Mouse (Mus musculus) fibroblast of lung, adult 2 months (primary cell): ENCODE data around the gene Oard1.

Experiments used
- DNase-seq: peaks from one replicate; pipeline ENCODE4 v3.0.0-alpha.2; 2011; ENCODE audit warnings: low read depth

Oard1 gene

DNA sequence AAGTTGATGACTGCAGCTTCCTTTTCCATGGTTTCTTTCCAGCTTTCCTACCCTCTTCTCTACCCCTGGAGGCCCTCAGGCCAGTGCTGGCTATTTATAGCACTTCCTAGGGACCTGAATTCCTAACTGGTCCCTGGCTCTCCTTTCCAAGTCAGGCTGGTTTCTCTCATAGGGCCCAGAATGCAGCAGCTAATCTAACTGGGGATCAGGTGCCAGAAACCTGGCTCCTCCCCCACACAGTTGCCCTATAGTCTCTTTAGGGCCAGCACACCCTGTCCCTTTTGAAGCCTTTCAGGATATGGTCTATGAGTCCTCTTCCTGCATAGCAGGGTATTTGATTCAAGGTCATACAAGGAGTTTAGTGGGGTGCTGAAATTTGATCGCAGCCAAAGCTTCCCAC, 26.7 kb downstream of the Oard1 start:
- DNase-seq: peak; percentile 11

DNA sequence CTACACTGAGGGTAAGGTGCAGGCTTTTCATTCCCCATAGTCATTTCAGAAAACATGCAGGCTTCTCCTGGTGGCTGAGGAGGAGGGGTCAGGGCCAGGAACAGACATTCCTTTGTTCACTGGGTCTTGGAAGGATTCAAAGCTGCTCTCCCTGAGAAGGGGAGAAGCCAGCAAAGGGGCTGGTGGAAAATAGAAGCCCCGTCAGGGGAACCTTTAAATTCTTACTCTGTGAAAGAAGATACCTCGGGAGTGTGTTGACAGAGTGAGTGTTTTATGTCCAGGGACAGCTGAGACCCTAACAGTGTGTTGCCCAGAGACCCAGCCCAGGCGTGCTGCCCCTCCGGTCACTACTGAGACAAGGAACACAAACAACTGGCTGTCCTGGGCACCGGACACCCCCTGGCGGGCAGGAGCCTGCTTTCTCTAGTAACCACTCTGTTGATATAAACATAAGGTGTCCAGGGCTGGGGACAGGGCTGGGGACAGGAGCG, 27.7 kb downstream of the Oard1 start:
- DNase-seq: peak; percentile 35

DNA sequence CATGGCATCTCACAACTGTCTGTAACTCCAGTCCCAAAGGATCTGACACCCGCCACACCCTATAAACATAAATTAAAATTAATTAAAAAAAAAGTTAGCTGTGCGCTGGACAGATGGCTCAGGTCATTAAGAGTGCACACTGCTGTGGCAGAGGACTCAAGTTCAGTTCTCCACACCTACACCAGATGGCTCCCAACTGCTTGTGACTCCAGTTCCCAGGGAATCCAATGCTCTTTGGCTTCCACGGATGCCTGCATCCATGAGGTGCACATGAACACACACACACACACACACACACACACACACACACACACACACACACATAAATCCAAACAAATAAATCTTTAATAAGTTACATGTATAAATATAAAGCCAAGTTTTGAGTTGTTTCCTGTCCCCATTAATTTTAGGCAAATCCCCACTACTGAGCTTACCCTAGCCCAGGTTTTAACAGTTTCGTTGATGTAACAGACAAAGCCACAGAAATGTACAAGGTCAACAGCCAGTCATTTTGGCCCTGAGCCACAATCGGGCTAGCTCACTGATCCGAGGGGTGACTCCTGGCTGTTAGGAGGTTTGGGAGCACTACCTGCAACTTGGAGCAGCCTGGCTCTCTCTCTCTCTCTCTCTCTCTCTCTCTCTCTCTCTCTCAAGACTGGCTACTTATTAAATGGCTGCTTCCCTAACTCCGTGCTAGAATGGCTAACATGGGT, 33.1 kb downstream of the Oard1 start:
- no peak for DNase-seq

DNA sequence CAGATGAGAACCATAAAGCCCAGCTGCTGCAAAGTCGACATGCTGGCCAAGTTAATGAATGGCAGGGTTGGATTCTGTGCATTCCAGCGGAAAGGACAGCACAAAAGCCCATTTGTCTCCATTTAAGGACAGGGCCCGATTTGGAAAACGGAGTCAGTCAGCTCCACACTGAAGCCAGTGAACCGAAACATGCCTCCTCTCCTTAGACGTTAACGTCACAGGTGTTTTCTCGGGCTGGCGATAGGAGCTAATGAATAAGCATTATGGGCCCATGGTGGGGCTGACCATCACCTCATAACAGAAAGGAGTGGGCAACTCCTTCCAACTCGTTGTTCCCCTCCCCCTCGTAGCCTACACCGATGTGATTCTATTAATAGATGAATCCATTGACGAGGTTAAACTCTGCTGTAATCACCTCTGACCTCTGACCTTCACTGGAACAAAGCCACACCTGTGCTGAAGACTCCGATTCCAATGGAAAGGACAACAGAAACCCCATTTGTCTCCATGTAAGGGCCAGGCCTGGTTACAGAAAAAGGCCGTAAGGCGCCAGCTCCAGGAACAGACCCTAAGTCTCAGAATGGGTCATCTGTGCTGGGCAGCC, 33.8 kb downstream of the Oard1 start:
- DNase-seq: no peak

DNA sequence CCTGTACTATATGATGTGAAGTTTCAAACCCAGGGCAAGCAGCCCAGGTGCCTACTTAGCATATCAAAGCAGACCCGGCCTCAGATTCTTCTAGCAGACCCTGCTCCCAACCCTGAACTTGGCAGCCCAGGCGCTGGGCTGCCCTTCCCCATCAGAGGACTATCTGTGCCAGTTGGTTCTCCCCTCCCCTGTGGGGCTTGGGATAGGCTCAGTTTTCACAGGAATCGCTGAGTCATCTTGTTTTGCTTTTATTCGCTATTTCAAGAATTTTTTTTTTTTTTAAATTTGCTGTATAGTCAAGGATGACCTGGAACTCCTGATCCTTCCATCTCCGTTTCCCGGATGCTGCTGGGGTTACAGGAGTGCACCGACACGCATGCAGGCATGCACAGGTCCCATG, 37.9 kb downstream of the Oard1 start:
- DNase-seq: peak; percentile 21

DNA sequence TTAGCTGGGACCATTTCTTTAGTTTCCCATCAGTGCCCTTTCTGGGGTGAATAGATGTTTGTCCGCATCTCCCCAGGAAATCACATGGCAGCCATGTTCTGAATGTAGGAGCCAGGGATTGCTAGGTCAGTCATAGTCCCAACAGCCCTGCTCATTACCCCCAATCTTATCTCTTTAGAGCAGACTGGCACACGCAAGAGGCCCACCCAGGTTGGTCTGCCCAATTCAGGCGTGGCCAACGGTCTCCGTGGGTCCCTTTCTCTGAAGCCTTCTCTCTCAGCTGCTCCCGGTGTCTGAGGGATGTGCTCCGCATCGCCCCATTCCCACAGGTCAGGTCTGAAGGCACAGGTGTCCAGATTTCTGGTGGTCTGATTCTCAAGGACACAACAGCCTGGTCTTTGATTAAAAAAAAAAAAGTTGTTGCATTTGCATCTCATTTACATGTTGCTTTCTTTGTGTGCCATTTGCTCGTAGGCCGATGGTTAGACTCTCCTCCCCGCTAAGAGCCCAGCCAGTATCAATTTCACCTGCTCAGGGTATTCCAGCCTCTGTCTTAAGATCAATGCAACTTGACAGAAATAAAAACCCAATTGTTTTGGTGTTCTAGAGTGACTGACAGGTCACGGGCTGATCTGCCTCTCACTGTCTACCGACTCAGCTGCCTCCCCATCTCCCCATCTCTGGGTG, 41.0 kb downstream of the Oard1 start:
- DNase-seq: no peak

DNA sequence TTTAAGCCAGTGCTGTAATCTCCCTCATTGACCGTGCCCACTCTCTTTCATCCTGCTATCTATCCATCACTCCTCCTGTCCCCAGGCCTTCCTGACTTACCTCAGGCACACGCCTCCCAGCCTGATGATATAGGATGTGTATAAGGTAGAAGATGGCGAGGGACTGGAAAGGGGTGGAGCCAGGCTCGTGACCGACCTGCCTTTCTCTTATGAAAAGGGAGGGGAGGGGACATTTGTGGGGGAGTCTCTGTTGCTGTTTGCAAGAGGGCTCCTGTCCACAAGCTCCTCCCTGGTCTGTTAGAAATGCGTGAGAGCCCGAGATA, 41.5 kb downstream of the Oard1 start, which contains the start of gene Tspo2:
Tspo2 (minus strand) TSS at position 170 of the 323 bp plus-strand sequence.
- no peak for DNase-seq

DNA sequence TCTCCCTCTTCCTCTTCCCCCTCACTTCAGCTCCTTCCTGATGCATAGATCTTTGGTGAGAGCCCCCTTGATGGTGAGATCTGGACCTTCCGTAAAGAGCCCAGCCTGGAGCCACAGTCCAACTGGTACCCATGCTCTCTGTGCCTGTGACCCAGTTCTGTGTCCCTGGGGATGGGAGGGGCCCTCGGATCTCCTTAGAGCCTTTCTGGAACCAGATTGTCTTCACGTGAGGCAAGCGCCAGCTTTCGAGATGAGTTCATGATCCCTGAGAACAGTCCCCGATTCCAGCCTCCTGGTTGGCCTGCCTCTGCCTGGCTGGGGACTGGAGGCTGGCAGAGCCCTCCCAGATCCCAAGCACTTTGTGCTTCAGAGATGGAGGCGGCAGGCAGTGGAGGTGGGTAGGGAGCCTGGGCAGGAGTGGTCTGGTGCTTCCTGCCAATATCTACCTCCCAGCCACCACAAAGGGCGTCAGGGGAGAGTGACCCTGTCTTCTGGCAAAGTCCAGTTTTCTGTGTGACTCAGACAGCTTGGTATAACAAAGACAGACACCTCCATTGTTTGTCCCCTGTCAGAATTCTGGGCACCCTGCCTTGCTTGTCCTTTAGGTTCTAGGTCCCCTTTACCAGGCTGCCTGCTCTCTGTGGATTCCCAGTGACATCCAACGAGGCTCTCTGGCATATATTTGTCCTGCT, 42.1 kb downstream of the Oard1 start:
- DNase-seq: peak; percentile 16

DNA sequence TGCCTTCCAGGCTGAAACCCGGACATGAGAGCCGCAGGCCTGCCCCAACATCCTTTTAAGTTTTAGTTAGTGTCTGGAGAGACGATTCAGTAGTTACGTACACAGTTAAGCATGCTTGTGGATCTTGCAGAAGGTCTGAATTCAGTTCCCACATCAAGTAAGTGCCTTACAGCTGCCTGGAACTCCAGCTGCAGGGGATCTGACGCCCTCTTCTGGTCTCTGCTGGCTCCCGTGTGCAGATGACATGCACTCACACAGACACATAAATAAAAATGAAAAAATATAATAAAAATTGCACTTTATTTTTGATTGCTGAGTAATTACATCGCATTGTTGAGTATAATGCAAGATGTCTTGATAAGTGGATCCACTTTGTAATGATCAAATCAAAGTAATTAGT, 43.7 kb downstream of the Oard1 start:
- DNase-seq: no peak

DNA sequence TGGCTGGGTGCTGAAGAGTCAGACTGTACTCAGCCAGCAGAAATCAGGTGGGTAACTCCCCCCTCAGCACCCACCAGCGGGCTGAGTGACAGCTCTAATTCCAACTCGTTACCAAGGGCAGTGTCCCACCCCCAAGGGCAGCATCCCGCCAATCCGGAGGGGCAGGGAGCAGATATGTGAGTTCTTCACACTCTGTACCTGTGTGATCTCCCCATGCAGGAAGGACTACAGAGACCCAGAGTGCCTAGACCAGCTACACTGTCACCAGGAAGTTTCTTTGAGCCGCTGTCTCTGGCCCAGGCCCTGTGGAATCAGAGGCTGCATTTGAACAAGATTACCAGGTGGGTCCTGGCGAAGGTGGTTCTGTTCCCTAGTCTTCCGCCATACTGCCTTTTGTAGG, 44.4 kb downstream of the Oard1 start:
- DNase-seq: no peak

DNA sequence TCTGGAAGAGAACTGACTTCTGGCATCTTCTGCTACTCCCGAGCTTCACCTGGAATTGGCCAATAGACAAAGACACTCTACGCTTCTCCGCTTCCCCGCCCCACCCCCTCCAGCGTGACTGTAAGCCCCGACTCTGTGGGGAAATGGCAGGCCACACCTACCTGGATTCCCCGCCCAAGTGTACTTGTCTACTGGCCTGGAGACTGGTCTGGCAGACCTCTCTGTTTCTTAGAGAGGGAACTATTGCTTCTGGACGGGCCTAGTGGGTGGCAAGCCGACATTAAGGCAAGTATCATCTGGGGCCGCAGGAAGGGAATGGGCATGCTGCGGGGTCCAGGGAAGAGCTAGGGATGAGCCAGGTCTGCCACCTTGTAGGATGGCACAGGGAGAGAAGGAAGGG, 44.9 kb downstream of the Oard1 start, which contains the start of gene Unc5cl:
Unc5cl (plus strand) TSS at position 214 of the 400 bp plus-strand sequence.
- no peak for DNase-seq

DNA sequence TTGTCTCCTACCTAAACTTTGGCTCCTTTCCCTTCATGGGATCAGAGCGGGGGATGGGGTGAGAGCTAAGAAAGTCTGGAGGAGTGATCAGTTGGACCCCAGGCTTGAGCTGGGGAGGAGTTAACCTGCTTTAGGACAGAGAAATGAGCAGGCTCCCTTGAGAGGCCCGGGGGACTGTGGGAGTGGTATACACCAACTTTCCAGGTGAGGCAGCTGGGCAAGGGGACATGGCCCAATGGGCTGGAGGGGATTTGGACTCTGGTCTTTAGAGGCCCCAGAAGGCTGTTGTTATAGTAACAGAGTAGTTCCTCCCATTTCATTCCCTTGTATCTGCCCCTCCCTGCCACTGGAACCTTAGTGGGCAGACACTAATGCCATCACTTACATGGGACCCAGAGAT, 46.1 kb downstream of the Oard1 start:
- DNase-seq: no peak

DNA sequence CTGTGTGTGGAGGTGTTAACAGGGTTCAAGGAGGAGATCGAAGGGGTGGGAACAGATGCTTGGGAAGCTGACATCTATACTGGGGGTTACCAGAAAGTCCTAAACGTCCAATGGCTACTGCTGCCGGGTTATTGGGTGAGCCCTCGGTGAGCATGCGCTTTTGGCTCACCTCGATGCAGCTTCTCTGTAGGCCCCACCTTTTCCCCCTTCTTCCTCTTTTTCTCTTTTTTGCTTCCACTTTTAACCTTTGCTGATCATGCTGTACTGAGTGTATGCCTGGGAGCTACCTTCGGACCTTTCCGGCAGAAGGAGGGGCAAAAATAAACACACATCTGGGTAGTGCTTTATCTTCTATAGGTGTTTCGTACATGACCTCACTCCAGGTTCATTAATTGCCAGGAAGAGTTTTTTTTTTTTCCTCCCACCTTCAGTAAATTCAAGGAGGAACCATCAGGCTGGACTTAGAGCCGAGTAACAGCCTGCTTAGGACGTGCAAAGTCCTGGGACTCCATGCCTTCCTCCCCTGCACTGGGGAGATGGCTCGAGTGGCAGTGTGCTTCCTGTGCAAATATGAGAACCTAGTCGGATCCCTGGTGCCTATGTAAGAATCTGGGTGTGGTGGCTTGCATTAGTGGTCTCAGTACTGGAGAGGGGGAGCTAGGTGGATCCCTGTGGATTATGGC, 48.3 kb downstream of the Oard1 start:
- no peak for DNase-seq

DNA sequence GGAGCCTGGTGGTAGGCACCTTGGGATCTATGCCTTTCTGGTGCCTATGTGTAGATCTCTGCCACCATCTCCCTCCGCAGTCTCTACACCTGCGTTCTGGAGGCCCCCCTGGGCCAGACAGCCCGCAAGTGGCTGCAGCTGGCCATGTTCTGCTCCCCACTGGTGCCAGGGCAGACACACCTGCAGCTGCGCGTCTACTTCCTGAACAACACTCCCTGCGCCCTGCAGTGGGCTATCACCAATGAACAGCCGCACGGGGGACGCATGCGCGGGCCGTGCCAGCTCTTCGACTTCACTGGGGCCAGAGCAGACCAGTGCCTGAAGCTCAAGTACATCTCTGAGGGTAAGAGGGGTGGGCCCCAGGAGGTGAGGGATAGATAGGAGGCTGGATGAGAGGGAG, 52.3 kb downstream of the Oard1 start:
- no peak for DNase-seq

DNA sequence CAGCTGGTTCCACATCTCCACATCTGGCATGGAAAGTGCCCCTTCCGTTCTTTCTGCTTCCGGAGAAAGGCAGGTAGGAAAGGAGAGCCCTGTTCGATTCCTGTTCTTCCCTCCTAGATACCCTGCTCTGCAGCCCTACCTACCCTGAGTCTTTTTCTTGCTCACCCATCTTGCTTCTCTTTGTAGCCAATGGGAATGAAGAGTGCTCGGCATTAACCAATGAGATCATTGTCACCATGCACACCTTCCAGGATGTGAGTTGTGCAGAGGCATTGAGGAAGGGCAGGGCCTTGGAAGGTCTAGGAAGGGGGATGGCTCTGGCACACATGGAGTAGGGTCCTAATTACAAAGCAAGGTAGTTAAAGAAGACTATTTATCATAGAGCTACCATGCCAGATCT, 53.6 kb downstream of the Oard1 start:
- no peak for DNase-seq
